Mouse (Mus musculus) ES-E14 (cell line): ENCODE measurements around the gene Crb1. TPM values are rescaled to one million over a fixed set of nuclear protein-coding genes. Genes with fewer than 3 reads are reported as not detected.

ENCODE experiments used
- DNase-seq: peaks from one replicate; pipeline ENCODE4 v3.0.0-alpha.2; 2013; ENCODE audit warnings: low read depth, low spot score
- H3K27ac ChIP-seq: 2 replicates; pipeline ENCODE4 v1.5.1; 2012; ENCODE audit warnings: low read depth, mild to moderate bottlenecking, low read length, moderate library complexity, mixed read lengths; ENCODE audit not compliant: poor library complexity, insufficient read depth, severe bottlenecking
- H3K36me3 ChIP-seq: 2 replicates; pipeline ENCODE4 v1.6.1; 2012; ENCODE audit warnings: mild to moderate bottlenecking, low read length, moderate library complexity, mixed read lengths; ENCODE audit not compliant: control insufficient read depth, poor library complexity, insufficient read depth, severe bottlenecking
- H3K4me1 ChIP-seq, 2 experiments: fragments of 150-350 bp in 1 of 2; sonication (generic) in 1 of 2; 2 replicates each; pipeline ENCODE4 v1.6.1; 2012; ENCODE audit warnings: low read length in 2 of 2, mild to moderate bottlenecking in 1 of 2, mixed read lengths in 1 of 2; ENCODE audit not compliant: control insufficient read depth in 2 of 2, insufficient read depth in 2 of 2, poor library complexity in 1 of 2
- H3K4me3 ChIP-seq, 2 experiments: fragments of 150-350 bp in 1 of 2; sonication (generic) in 1 of 2; 2 replicates each; pipeline ENCODE4 v1.5.1; 2012; ENCODE audit warnings: low read length in 2 of 2, low read depth in 1 of 2, mild to moderate bottlenecking in 1 of 2, mixed read lengths in 1 of 2; ENCODE audit not compliant: insufficient read depth in 1 of 2, poor library complexity in 1 of 2, severe bottlenecking in 1 of 2
- H3K9ac ChIP-seq: 2 replicates; pipeline ENCODE4 v1.6.1; 2012; ENCODE audit warnings: low read depth, mild to moderate bottlenecking, low read length, mixed read lengths; ENCODE audit not compliant: poor library complexity, insufficient read depth, severe bottlenecking
- H3K9me3 ChIP-seq: fragments of 150-350 bp; sonication (generic); 2 replicates; pipeline ENCODE4 v1.6.1; 2012; ENCODE audit warnings: low read depth, mild to moderate bottlenecking, low read length; ENCODE audit not compliant: control insufficient read depth, insufficient read depth
- CHD2 ChIP-seq: IDR thresholded peaks from 2 replicates; pipeline ENCODE4 v1.6.1; 2014; ENCODE audit warnings: mild to moderate bottlenecking, low read depth, low read length, inconsistent platforms
- HCFC1 ChIP-seq: IDR thresholded peaks from 2 replicates; pipeline ENCODE4 v1.6.1; 2012; ENCODE audit warnings: low read length, inconsistent platforms, borderline replicate concordance; ENCODE audit not compliant: insufficient read depth
- MAFK ChIP-seq: IDR thresholded peaks from 2 replicates; pipeline ENCODE4 v1.6.1; 2014; ENCODE audit warnings: mild to moderate bottlenecking, low read depth, low read length, inconsistent platforms; ENCODE audit not compliant: insufficient read depth
- ZC3H11A ChIP-seq: IDR thresholded peaks from 2 replicates; pipeline ENCODE4 v1.6.1; 2012; ENCODE audit warnings: low read depth, mild to moderate bottlenecking, inconsistent platforms, low read length, borderline replicate concordance
- ZNF384 ChIP-seq: IDR thresholded peaks from 2 replicates; pipeline ENCODE4 v1.6.1; 2012; ENCODE audit warnings: low read depth, low read length, inconsistent platforms
- in situ Hi-C, 2 experiments: fragments of 600-800 bp; cut with MboI; formaldehyde crosslinking; loops; one replicate each; pipeline ENCODE4 v1.15.1; 2025; ENCODE audit warnings: low sequenced_read_pairs in 2 of 2, inconsistent platforms in 1 of 2; ENCODE audit not compliant: unreplicated experiment in 2 of 2
- total RNA-seq: library from RNA; depleted of rRNA; stranded (reverse); fragments of 300-350 nt; gene quantifications from 2 replicates; pipeline ENCODE4 v1.2.3, GENCODE M21; 2012

The Crb1 gene
- total RNA-seq, 1 experiment = 0.18 TPM

DNA sequence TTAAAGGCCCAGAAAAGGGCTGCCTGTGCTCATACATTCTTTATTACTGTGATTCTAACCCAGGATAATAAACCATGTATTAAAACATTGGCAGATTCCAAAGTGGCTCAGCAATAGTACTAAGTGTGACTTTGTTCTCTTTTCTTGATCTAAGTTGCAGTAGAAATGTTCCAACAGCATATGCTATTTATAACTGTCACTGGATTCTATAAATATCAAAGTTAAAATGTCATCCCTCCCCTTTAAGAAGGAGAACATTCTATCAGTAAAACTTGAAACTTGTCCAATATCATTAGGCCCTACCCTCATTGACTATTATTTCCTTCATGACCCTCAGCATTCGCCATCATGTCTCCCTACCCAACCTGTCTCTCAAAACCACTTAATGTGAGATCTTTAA is 48.1 kb downstream of the Crb1 start:
- Histone ChIP-seq H3K9me3 (no peaks in the 10 kb centered on the region), H3K27ac (no peak overlapping the region), H3K9ac (no peak overlapping the region), H3K4me1 (no peaks in the 10 kb centered on the region), H3K4me3 (no peak overlapping the region), H3K36me3 (no peaks in the 10 kb centered on the region)
- TF ChIP-seq HCFC1 = no peak
- TF ChIP-seq ZC3H11A = no peak
- TF ChIP-seq ZNF384 = no peak
- TF ChIP-seq CHD2 = no peak
- no peak for TF ChIP-seq MAFK
- in situ Hi-C loops = no loop called here
- DNase-seq = no peak

DNA sequence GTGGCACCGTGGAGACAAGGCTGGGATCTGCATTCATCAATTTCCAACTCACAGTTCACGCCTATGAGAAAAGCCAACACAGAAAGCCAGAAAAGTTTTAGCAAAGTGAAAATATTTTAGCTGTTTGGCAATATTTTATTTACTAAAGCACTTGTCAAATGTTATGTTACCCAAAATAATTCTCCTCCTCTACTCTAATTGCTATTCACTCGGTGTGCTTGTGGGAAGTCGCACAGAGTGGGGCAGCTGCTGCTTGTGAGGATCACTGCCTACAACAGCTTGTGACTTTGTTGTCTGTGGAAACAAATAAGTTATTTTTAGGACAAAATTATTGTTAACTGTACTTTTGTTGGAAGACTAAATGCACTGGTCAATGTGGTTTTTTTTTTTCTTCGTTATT is 48.6 kb downstream of the Crb1 start:
- H3K4me3 ChIP-seq = no peak overlapping the region
- no peak for TF ChIP-seq CHD2
- TF ChIP-seq MAFK = no peak
- no peak for TF ChIP-seq ZNF384
- no peak for TF ChIP-seq ZC3H11A
- no peak for TF ChIP-seq HCFC1
- H3K4me1 ChIP-seq = no peaks in the 10 kb centered on the region
- no peak overlapping the region for H3K27ac ChIP-seq
- H3K9me3 ChIP-seq = no peaks in the 10 kb centered on the region
- H3K36me3 ChIP-seq = no peaks in the 10 kb centered on the region
- DNase-seq = no peak
- in situ Hi-C loops = no loop called here
- no peak overlapping the region for H3K9ac ChIP-seq

DNA sequence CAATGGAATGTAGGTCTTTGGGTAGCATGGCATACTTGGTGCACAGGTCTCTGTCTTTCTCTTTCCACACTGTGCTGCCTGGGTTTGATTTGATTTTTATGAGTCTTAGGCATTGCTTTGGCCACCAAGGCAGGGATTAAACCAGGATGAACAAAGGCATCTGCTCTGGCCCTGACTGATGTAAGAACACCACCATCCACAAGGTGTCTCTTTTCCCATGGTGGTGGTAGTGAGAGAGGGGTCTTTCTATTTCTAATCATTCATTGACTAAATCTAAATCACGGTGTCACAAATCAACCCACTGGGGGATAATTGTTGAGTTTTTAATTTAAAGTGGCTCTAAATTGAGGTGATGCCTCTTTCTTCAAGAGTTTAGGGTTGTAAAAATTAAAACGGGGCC is 51.5 kb downstream of the Crb1 start:
- no peaks in the 10 kb centered on the region for H3K9me3 ChIP-seq
- no peak overlapping the region for H3K4me3 ChIP-seq
- DNase-seq = no peak
- no peak overlapping the region for H3K9ac ChIP-seq
- TF ChIP-seq ZNF384 (no peak), MAFK (no peak), CHD2 (no peak), ZC3H11A (no peak), HCFC1 (no peak)
- in situ Hi-C loops = no loop called here
- H3K4me1 ChIP-seq = no peaks in the 10 kb centered on the region
- H3K36me3 ChIP-seq = no peaks in the 10 kb centered on the region
- H3K27ac ChIP-seq = no peak overlapping the region

DNA sequence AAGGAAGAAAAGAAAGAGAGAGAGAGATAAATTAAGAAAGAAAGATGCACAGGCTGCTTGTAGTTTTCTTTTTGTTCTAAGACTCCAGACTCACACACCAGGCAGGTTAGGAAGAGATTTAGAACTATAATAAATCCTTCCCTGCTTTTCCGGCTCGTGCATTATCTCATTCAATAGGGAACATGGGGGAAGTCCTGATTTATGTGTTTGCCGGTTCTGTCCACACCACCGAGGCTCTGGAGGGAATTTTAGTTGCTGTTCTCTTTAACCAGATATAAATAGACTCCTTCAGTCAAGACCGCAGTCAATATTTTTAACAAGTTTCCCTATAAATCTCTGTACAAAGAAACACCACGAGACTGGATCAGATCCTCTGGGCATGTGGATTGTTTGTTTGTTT is 57.1 kb downstream of the Crb1 start:
- Histone ChIP-seq H3K9ac (no peak overlapping the region), H3K27ac (no peak overlapping the region), H3K36me3 (no peaks in the 10 kb centered on the region), H3K9me3 (no peaks in the 10 kb centered on the region), H3K4me1 (no peaks in the 10 kb centered on the region), H3K4me3 (no peak overlapping the region)
- no peak for DNase-seq
- no peak for TF ChIP-seq ZNF384
- TF ChIP-seq HCFC1 = no peak
- TF ChIP-seq MAFK = no peak
- TF ChIP-seq ZC3H11A = no peak
- in situ Hi-C loops = no loop called here

DNA sequence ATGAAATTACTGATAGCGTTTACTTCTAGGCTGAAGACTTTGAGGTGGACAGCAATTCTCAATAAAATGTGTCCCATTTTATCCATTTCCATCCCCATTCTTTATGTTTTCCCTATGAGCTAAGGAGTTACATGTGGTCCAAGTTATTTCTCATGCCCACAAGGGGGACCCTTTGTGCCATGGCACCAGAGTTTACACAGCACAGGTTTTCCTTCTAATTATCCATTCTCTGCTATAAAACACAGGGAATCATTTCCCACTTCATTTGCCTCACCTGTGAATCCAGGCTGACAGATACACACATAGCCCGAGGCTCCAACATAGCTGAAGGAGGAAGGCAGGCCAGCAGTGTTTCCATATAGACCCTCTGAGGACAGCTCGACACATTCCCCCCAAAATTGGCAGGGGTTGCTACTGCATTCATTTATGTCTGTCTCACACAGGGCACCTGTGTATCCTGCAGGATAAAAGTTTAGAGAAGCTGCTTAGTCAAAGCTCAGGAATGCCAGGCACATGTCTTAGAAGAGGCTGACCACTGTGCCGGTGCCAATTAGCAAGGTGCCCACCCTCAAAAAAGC is 62.5 kb downstream of the Crb1 start:
- in situ Hi-C loops = no loop called here
- no peak overlapping the region for H3K9ac ChIP-seq

More for the DNA sequence above, 62.5 kb downstream of the Crb1 start:
- H3K4me3 ChIP-seq = no peak overlapping the region
- no peaks in the 10 kb centered on the region for H3K4me1 ChIP-seq
- DNase-seq = no peak
- no peak overlapping the region for H3K27ac ChIP-seq
- no peak for TF ChIP-seq ZC3H11A
- no peak for TF ChIP-seq CHD2
- no peak for TF ChIP-seq HCFC1
- no peak for TF ChIP-seq ZNF384
- TF ChIP-seq MAFK = no peak
- no peaks in the 10 kb centered on the region for H3K9me3 ChIP-seq
- no peaks in the 10 kb centered on the region for H3K36me3 ChIP-seq
